Mouse (Mus musculus): ENCODE measurements around the gene Tnip1. TPM values are rescaled to one million over a fixed set of nuclear protein-coding genes. Genes with fewer than 3 reads are reported as not detected.
A peak's percentile ranks its signal among the peaks of the same experiment; 100 is the strongest.

Tnip1 gene
- polyA plus RNA-seq, 2 experiments from 2014 or later: 97.4 to 167 TPM

DNA sequence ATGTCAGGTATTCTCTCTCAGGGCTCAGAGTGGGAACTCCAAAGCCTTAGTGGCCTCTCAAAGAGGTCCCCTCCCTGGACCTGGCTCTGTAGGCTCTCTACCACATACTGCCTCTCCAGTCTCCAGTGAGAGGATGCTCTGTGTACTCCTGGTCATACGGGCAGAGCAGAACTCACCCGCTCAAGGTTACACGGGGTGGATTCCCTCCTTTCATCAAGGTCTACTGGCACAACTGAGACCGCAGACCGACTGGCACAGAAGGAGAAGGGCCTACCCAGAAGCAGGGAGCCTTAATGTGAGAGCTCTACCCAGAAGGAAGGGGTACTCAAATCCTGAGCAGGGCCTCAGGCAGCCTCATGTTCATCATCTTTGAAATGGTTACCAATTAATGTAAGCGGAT is 30.2 kb downstream of the Tnip1 start:
- no peak for ATAC-seq

DNA sequence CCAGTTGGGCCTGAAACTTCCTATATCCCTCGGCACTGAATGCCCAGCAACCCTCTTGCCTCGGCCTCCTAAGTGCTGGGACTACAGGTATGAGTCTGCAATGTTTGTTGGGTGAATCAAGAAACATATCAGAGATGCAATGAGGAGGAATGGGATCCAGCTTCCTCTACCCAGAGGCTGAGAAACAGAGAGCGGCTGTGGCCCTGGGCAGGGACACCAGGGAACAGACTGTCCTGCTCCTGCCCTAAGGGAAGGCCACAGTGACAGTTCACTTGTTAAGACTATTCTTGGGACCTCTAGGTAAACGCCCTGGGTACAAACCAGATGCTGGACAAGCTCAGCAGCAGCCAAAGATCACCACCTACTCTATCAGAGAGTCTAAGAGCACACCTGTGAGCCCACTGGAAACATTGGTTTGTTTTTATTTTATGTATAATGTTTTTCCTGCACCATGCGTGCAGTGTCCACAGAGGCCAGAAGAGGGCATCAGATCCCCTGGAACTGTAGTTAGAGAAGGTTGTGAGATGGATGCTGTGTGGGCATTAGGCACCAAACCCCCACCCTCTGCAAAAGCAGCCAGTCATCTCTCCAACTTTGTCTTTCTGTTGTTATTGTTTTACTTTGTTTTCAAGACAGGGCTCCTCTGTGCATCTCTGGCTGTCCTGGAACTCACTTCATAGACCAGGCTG is 31.2 kb downstream of the Tnip1 start:
- ATAC-seq: peak; percentile 48

DNA sequence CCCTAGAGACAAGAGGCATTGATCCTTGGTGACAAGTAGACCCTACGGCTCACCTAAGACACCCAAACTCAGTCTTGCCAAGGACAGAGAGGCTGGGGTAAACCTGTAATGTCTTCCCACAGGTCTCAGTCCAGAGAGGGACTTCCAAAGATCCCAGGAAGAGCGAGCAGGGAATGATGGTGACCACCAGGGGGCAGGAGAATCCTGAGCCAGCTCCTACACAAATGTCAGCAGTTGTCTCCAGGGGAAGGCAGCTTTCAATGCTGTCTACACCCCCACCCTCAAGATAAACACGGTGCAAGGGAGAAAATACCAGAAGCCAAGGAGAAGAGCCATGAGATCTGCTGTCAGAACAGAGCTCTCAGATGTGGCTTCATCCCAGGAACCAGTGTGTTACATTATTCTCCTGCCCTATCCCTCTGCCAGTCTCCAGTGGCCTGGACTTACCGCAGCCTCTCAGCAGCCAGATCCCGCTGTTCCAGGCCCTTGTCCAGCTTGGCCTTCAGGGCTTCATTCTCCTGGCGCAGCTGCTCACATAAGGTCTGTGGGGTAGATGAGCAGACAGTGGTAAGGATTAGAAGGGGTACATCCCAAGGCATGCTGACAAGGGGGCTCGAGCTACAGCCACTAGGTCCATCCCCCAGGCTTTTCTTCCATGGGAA is 32.3 kb downstream of the Tnip1 start:
- ATAC-seq: no peak

DNA sequence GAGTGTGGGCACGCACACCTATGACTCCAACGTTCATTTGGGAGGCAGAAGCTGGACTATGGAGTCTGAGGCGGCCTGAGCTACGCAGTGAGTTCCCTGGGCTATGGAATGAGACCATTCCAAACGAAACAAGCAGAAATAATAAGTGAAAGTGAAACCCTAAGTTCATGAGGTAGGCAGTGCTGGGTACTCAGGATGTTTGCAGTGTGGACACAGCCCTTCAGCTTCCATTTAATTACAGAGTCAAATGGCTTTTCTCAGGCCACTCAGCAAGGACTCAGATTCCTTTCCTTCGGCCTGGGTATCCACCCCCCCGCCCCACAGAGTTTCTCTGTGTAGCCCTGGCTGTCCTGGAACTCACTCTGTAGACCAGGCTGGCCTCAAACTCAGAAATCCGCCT is 33.0 kb downstream of the Tnip1 start:
- ATAC-seq: no peak

DNA sequence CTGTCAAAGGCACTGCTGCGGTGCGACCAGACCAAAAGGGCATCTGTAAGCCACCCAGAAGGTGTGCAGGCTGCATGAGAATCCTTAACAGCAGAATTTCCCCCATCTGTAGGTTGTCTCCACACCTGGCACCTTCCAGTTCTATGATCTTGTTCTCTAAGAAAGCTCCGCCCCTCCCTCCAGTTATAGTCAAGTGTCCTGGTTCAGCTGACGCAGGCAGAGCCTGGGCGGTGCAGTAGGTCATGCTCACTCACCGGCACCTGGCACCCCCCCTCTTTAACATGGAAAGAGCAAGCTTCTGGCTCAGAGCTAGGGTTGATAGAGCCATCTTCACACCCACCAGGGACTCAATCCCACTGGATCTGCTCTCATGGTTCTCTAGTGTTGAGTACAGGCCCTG is 33.4 kb downstream of the Tnip1 start:
- ATAC-seq: no peak

DNA sequence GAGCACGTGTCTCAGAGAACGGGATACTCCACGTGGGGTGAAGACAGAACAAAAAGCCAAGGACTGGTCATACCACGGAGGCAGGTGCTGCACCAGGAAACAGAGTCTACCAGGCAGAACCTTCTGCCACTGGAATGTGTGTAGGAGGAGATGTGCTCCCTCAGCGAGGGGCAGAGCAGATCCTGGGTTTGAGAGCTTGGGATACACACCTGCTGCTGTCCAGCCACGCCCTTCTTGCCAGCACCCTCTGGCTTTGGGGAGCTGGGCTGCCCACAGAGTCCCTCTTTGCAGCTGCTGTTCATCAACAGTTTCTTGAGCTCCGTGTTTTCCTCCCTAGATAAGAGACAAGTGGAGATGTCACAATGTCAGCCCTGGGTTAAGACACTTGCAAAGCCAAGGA is 33.8 kb downstream of the Tnip1 start:
- ATAC-seq: no peak

DNA sequence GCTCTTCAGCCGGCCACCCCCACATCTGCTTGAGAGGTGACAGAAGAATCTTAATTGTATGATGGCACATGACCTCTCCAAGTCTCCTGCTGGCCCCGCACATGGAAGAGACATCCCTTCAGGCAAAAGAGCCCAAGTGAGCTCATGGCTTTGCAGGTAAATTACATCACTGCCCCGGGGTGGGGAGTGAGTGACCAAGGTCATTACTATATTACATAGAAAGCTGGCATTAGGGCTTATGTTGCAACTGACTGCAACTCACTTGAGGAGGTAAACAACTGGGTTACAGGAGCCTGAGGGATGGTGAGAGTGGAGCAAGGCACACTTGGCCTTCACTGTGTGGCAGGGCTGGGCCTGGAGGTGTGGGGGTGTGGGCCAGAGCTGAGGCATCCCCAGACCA is 34.5 kb downstream of the Tnip1 start:
- no peak for ATAC-seq

DNA sequence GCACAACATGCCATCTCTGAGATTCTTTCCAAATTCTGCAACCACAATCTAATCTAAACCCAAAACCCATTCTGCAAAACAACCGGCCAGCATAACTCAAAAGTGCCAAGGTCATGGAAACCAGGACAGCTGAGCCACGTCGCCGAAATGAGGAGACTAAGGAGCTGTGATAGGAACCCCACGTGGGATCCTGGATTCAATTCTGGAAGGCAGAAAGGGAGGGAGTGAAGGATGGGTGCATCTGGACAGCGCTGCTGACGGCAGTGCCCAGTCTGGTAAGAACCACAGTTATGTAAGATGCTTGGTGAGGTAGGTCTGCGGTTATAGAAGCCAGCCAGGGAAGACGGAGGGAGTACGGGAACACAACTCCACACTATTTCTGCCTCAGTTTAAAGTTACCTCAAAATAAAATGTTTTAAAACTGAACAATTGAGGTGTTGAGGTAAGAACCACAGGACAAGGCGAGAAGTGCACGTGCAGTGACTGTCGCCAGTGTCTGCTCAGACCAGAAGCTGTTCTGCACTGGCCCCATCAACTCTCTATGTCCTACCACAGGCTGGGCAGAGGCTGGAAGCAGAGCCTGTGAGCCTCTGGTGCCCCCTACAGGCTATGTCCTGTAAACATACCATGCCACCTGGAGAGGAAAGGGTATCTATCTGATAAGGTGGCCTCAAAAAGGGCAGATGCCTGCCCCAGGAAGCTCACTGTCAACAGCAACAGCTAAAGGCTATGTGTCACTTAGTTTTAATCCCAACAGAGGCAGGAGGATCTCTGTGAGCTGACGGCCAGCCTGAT is 35.2 kb downstream of the Tnip1 start:
- ATAC-seq: peak; percentile 46

DNA sequence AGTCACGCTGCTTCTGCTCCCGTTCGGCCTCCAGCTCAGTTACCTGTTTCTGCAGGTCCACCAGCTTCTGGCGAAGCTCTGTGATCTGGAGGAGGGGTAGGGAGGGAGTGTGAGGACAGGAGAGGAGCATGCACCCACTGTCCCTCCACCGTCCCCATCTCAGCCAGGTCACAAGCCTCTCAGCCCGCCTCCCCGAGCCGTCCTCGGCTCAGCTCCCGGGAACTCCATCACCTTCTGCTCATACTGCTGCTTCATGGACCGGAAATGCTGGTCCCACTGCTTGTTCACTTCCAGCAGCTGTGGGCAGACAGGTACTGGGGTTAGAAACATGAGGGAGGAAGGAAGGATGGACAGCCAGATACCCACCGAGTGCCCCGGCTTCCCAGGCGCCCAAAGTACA is 38.6 kb downstream of the Tnip1 start:
- no peak for ATAC-seq

DNA sequence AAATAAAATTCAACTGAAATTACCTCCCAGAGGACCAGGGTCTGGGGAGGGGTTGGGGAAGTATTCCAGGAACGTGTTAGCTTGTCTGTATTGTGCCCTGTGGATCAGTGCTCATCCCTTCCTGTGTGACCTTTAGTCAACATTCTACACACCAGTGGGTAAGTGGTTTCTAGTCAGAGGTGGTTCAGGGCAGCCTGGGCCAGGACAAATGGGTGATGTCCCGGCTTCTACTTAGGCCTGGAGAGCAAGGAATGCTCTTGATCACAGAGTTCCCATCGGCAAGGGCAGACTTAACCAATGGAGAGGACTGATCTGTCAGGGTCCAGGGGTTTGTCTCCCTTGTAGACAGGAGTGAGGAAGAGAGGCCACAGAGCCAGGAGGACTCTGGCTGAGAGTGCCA is 40.2 kb downstream of the Tnip1 start:
- ATAC-seq: no peak

DNA sequence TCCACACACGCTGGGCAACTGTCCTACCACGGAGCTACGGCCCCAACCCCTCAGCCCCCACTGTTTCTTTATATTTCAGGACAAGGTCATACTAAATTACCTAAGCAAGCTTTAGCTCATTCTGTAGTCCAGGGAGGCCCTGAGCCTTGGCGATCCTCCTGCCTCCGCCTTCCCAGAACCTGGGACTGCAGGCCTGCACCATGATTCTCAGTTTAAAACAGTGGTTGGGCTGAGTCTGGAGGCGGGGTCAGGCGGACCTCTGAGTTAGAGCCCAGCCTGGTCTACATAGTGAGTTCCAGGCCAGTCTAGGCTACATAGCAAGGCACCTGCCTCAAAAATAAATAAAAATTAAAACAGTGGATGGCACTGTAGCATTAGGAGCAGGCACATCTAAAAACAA is 40.9 kb downstream of the Tnip1 start:
- ATAC-seq: no peak

DNA sequence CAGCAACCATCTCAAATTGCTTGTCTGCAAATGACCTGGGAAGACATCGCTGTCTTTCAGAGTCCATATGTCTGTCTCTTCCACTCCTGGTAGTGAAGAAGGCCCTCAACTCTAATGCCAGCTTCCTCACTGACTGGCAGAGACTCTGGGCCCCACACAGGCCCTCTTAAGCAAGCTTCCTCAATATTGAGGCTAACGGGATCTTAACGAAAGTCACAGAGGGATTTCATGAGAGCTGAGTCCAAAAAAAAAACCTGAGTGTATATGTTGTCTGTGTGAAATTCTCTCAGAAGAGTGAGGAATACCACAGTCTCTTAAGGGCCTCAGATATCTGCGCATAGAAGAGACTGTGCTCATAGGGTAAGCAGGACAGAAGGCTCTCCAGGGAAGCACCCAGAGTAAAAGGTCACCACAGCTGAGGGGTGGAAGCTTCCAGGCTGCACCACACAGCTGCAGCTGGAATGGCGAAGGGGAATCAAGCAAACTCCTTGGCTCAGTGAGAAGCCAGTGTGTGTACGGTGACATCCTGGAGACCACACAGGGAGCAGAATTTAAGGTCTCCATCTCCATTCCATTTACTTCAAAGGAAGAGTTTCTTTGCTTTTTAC is 41.6 kb downstream of the Tnip1 start:
- no peak for ATAC-seq

DNA sequence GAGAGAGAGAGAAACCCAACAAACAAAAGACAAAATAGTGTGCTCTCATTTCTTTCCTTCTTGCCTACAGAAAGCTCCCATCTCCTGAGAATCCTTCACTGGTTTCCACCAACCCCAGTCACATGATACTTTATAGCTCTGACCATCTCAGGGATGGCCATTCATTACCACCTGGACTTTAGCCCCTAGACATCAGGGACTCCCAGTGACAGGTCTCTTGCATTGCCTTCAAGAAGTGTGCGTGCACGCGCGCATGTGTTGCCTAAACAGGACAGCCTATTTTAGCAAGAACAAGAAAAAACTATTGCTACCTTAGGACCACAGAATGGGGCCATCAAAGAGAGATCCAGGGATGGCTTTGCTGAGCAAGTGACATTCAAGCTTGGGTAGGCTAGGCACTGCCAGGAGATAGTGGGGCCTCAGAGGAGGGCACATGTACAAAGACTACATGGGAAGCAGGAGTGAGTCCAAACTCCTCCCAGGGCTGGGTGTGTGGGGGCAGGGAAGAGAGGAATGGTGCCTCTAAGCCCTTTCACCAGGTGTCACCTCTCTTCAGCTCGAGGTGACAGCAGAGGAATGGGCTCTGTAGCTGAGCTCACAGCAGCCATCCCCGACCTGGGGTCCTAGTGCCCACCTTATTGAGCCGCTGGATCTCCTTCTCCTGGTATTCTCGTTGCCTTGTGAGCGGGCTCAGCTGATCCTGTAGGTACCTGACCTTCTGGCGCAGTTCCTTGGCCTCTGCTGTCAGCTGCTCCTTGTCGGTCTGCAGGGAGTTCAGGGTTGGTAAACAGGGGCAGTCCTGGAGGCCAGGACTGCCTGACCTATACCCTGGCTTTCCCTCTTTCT is 42.4 kb downstream of the Tnip1 start:
- ATAC-seq: no peak

DNA sequence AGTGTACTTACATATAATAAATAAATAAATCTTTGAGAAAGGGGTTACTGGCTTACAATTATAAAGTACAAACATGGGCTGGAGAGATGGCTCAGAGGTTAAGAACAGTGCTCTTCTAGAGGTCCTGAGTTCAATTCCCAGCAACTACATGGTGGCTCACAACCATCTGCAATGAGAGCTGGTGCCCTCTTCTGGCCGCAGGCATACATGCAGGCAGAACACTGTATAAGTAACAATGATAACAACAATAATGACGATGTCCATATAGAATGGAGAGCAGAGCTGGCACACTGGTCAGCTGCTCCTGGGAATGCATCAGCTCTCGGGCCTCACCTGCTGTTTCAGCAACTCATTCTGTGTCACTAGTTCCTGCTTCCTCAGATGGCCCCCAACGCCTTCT is 44.4 kb downstream of the Tnip1 start:
- ATAC-seq: no peak

DNA sequence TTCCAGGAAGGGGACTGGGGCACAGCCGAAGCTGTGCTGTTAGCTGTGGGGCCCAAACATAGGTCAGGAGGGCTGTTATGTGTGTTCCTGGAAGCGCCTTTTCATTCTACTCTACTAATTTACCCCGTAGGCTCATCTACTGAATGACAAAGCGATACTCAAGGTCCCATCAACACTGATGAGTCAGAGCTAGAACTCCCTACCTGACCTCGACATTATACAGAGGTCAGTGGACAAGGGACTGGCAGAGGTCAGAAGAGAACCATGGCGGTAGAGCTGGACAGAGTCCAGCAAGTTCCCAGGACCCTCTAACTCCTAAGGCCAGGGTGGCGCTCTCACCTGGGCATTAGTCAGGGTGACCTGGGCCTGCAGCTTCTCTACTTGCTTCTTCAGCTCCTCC is 45.3 kb downstream of the Tnip1 start:
- no peak for ATAC-seq

DNA sequence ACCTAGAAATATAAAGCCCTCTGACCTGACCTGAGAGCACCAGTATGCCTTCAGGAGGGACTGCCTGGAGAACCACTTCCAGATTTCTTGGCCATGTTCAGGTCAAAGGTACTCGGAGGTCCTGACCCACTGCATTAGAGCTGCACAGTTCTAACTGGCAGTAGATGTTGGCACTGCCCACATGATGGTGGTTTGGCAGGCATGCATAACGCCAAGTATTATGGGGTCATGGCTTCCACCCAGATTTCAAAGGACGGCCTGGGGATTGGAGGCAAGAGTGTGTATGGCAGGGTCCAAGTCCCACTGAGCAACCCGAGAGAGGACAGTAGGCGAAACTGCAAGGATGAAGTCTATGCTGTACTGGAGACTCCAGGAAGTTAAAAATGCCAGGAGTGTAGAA is 48.9 kb downstream of the Tnip1 start:
- no peak for ATAC-seq

DNA sequence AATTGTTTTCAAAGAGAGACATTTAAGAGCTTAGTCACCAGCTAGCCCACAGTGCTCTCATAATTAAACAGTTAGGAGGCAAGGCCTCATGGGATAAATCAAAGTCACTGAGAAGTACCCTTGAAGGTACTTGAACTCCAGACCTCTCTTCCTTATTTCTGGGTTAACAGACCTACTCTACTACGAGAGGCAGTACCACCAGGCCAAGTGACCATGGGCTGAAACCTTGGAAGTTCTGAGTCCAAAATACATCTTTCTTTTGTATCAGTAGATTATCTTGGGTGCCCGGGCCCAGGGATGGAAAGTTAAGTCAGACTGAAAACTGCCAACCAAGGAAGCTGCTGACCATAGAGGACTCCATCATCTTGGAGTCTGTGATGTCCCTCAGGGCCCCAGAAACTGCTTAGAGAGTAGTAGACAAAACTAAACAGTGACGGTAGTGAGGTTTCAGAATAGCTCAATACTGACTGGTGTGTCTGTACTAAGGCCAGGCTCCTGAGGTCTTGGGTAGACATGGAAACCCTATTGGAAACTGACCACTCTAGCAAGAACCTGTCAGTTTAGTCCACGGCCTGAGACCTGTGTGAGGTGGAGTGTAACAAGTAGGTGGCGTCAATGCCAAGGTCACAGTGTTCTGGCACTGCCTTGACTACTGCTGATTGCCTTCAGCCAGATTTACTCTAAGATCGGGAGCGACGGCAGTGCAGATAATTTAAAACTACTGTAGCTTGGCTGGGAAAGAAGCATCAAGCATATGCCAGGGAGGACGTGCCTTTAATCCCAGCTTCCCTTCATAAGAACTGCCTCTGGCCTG is 50.0 kb downstream of the Tnip1 start:
- ATAC-seq: no peak

DNA sequence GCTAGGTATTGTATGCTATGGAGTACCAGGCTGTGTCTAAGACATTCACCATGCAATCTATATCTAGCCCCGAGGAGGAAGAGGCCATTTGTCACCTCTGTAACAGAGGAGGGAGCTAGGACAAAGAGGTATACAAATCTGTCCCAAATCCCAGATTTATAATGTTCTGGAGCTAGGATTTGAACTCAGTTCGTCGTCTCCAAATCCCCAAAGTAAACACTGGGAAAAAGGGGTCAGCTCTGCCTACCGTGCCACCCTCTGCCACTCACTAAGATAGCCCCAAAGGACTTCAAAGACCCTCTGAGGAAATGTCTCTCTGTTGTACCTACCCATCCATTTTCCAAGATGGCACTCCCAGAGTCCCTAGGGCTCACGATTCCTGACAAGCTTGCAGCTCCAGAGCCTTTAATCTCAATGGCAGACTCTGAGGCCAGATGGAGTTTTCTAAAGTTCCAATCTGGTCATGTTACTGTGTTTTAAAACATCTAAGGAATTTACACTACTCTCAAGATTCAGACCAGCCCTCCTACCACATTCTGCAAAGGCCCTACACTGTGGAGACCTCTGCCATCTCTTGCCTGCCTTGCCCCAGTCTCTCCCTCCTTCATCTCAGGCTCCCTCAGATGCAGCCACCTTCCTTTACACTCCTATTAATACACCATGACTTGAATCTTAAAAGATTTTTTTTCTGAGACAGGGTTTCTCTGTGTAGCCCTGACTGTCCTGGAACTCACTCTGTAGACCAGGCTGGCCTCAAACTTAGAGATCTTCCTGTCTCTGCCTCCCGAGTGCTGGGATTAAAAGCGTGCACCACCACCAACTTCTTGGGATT is 50.8 kb downstream of the Tnip1 start:
- no peak for ATAC-seq

DNA sequence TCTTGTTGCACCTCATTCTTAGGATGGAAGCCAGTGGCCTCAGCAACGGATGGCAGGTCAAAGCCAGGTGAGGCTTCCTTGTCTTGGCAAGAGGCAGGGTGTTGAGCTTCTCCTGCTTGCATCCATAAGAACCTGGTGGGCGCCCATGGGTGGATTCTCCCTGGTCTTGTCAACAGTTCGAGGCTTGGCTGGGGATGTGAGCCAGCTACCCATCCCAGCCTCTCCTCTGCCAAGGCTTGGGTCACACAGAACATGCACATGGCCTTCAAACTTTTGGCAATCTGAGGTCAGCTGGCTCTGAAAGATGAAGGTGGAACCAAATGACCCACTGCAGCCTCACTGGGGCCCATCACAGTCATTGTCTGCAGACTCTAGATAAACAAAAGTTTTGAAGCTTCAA is 51.5 kb downstream of the Tnip1 start:
- ATAC-seq: no peak

DNA sequence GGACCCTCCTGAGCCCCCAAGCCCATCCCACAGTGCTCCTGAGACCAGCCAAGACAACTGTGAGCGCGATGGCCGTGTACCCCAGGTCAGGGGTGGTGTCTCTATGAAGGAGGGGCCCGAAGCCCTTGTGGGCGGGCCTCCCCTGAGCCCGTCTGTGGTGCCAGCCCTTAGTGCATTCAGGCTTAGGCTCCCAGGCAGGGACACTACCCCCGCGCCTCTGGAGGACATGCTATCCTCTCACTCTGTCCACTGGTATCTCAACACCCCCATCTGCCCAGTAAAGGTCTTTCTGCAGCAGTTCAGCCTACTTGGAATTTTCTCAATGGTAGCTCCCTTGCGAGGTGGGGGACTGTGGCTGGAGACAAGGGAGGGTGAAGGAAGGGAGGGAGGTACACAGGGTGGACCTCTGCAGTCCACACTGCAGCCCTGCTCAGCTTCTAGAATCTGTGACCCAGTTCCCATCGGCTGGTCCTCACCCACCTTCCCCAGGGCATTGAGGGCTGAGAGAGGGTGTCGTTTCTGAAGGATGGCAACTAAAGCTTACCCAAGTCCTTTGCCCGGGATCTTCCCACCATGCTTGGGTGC is 52.5 kb downstream of the Tnip1 start:
- no peak for ATAC-seq
